15 mouse cellular contexts compared by ENCODE assay signal in the genomic region with DNA sequence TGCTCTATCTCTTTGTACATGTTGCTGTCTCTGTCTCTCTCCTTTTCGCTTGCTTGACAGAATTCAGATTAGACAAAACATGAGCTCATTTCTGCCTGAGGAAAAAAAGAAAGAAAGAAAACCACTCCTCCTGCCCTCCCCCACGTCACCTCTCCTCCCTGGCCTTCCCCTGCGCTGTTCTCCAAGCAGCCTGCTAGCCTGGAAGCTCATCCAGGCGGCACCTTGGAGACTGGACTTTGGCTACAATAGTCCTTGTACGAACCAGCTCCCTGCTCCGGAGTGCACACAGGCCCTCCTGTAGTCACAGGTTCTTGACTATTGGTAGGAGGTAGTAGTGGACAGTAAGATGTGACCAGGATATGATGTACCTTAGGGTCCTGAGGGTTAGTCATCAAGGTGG.
DNase-seq lines count a peak whose midpoint lies in the region; ATAC-seq and TF ChIP-seq lines count a peak whose summit lies in the region.
"Had no signal": no experiment of that assay in that cellular context is flagged by ENCODE, and none has a peak within 500 bp of the region (broad histone marks: within the 10 kb centered on the region; RNA-seq: fewer than 3 reads in every experiment).

No protein-coding gene starts in this region.

- no peak overlapping the region for H3K27ac ChIP-seq in neural tube, embryonic 13.5 days (replicated peaks)
- H3K27ac ChIP-seq in neural tube, embryonic 15.5 days (replicated peaks), result no peak overlapping the region
- H3K27ac ChIP-seq in intestine, postnatal 0 days (ENCODE audit: low read depth, low read length), result no peak overlapping the region
- H3K27ac ChIP-seq: hindbrain, embryonic 13.5 days had no signal

- H3K9ac ChIP-seq in neural tube, embryonic 13.5 days, result no peak overlapping the region
- no peak overlapping the region for H3K9ac ChIP-seq in neural tube, embryonic 15.5 days (replicated peaks)
- H3K9ac ChIP-seq in intestine, postnatal 0 days (ENCODE audit: low read depth, low read length), result no peak overlapping the region
- H3K9ac ChIP-seq: heart, embryonic 13.5 days; hindbrain, embryonic 13.5 days had no signal

- 0 out of 2 replicates have a peak, but pooled peaks have one; percentile 41 for ATAC-seq in neural tube, embryonic 13.5 days (ENCODE audit: low read depth)
- no peak for ATAC-seq in neural tube, embryonic 15.5 days (ENCODE audit: low FRiP score)
- ATAC-seq in intestine, postnatal 0 days, result peak; percentile 67
- ATAC-seq in frontal cortex, adult (ENCODE audit: low TSS enrichment), result no peak
- ATAC-seq: CD4-positive, CD25-positive, alpha-beta regulatory T cell, adult 4 months had no signal

- H3K4me3 ChIP-seq in neural tube, embryonic 13.5 days, result no peak overlapping the region
- no peak overlapping the region for H3K4me3 ChIP-seq in neural tube, embryonic 15.5 days (replicated peaks)
- no peak overlapping the region for H3K4me3 ChIP-seq in intestine, postnatal 0 days (ENCODE audit: low read depth, low read length)
- H3K4me3 ChIP-seq: heart, embryonic 13.5 days; hindbrain, embryonic 13.5 days; megakaryocyte, embryonic 14.5 days had no signal

- TF ChIP-seq CTCF in intestine, postnatal 0 days (IDR thresholded peaks at IDR 0.05; ENCODE audit: low read depth), result no peak

- no peaks in the 10 kb centered on the region for H3K36me3 ChIP-seq in neural tube, embryonic 13.5 days
- no peaks in the 10 kb centered on the region for H3K36me3 ChIP-seq in neural tube, embryonic 15.5 days
- no peaks in the 10 kb centered on the region for H3K36me3 ChIP-seq in intestine, postnatal 0 days (ENCODE audit: control insufficient read depth, insufficient read depth)
- H3K36me3 ChIP-seq: heart, embryonic 13.5 days; hindbrain, embryonic 13.5 days had no signal

- 0 out of 2 replicates have a peak, but pooled peaks cover 5% of the 10 kb centered on the region for H3K4me1 ChIP-seq in neural tube, embryonic 13.5 days (replicated peaks)
- no peaks in the 10 kb centered on the region for H3K4me1 ChIP-seq in neural tube, embryonic 15.5 days
- no peaks in the 10 kb centered on the region for H3K4me1 ChIP-seq in intestine, postnatal 0 days (replicated peaks; ENCODE audit: control insufficient read depth, insufficient read depth, low read length)
- H3K4me1 ChIP-seq: megakaryocyte, embryonic 14.5 days had no signal

- H3K27me3 ChIP-seq in neural tube, embryonic 13.5 days, result peaks cover 81% of the 10 kb centered on the region
- H3K27me3 ChIP-seq in neural tube, embryonic 15.5 days (replicated peaks), result peaks cover 28% of the 10 kb centered on the region; the same call in 1 of the 2 replicates
- H3K27me3 ChIP-seq in intestine, postnatal 0 days (replicated peaks; ENCODE audit: control insufficient read depth, insufficient read depth, low read length), result no peaks in the 10 kb centered on the region; the same call in 1 of the 2 replicates

- DNase-seq in kidney, postnatal 10 days, result peak; percentile 61
- no peak for DNase-seq in adrenal gland, postnatal 10 days
- DNase-seq in testis, postnatal 14 days (ENCODE audit: low spot score), result no peak
- DNase-seq: cerebellum, adult 18-20 months; gastrocnemius, postnatal 10 days; thymus, adult 18-20 months had no signal

- no peaks in the 10 kb centered on the region for H3K9me3 ChIP-seq in neural tube, embryonic 13.5 days
- no peaks in the 10 kb centered on the region for H3K9me3 ChIP-seq in neural tube, embryonic 15.5 days (replicated peaks)
- H3K9me3 ChIP-seq in intestine, postnatal 0 days (ENCODE audit: control insufficient read depth), result no peaks in the 10 kb centered on the region
- H3K9me3 ChIP-seq: heart, embryonic 13.5 days; hindbrain, embryonic 13.5 days; megakaryocyte, embryonic 14.5 days had no signal

- WGBS in neural tube, embryonic 13.5 days, result 79% methylated on average over 6 of the region's 6 CpGs
- WGBS in neural tube, embryonic 15.5 days, result 73% methylated on average over 6 of the region's 6 CpGs
- WGBS in intestine, postnatal 0 days, result 48% methylated on average over 6 of the region's 6 CpGs

- H3K4me2 ChIP-seq in neural tube, embryonic 13.5 days, result no peak overlapping the region
- no peak overlapping the region for H3K4me2 ChIP-seq in neural tube, embryonic 15.5 days
- H3K4me2 ChIP-seq in intestine, postnatal 0 days (replicated peaks; ENCODE audit: low read depth), result no peak overlapping the region
- H3K4me2 ChIP-seq: heart, embryonic 13.5 days; hindbrain, embryonic 13.5 days; liver, embryonic 11.5 days had no signal

Comparison
In these comparisons a context has a peak if more than half of its experiments do, and no peak if none do; other contexts are left out.
1. ATAC-seq: peak in neural tube, embryonic 13.5 days (single experiment) and intestine, postnatal 0 days (single experiment); none in neural tube, embryonic 15.5 days (single experiment) and frontal cortex, adult (single experiment).